Mouse (Mus musculus) layer of hippocampus, postnatal 36 days (tissue): Measurements from ENCODE around the gene Smco1. TPM values are rescaled to one million over a fixed set of nuclear protein-coding genes. Genes with fewer than 3 reads are reported as not detected.

Experiments
- DNase-seq, 2 experiments: peaks; one replicate each; pipeline ENCODE4 v3.0.0; 2022
- microRNA-seq, 2 experiments: library from miRNA; unstranded; fragments of <30 nt; microRNA quantifications; one replicate each; pipeline ENCODE4 v1.2.0; 2021
- total RNA-seq, 2 experiments: library from RNA; stranded (reverse); gene quantifications; 2 replicates each; pipeline ENCODE4 v1.2.3; 2021

Smco1 gene
- total RNA-seq, 2 experiments from 2014 or later = 0.28 TPM; not detected in 1

DNA sequence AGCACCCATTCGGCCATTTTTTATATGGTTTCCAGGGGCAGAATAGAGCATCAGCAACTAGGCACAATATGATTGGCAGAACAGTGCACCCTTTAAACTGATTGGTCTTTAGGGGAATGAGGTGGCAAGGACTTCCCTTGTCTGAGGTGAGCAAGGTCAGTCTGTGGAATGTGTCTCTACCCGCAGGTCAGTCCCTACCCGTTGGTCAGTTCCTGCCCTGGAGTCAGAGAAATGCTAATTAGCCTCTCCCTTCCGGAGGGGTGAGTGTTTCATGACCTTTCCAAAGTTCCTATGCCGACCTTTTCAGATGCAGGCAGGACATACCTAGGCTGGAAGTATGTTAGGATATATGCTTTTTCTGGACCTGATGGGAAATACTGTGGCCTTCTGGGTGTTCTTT, 41.1 kb downstream of the Smco1 start:
- no peak for DNase-seq

GRCm38 (mm10) chr16:32312859-32313258, 41.6 kb downstream of the Smco1 start:
- DNase-seq = no peak

- no peak for DNase-seq
These were observed 45.3 kb downstream of the Smco1 start for GRCm38 (mm10) chr16:32316601-32317000.

- DNase-seq = no peak
These were observed 52.7 kb downstream of the Smco1 start for GRCm38 (mm10) chr16:32323953-32324352.

Small RNA genes lying within 50 kb of the gene (microRNA-seq; reads per million reads assigned to microRNA genes)
- gene Mir1946a = 0 reads per million in 2 experiments

Other genes with a start within 250 kb of the Smco1 start
- gene Pak2, start 192.1 kb upstream of the Smco1 start, total RNA-seq = 10 to 100 TPM; 29.1 to 30.8 TPM
- 10 to 100 TPM; 26.7 to 28.0 TPM for gene Pigx, start 171.7 kb upstream of the Smco1 start, total RNA-seq
- 10 to 100 TPM; 63.0 to 63.9 TPM for gene Cep19, start 171.7 kb upstream of the Smco1 start, total RNA-seq
- 10 to 100 TPM in 1 of 2 experiments, 1 to 10 TPM in 1; 8.9 to 11.9 TPM for gene Nrros, start 105.9 kb upstream of the Smco1 start, total RNA-seq
- gene Bex6, start 91.6 kb upstream of the Smco1 start, total RNA-seq = not detected
- gene Fbxo45, start 24.3 kb upstream of the Smco1 start, total RNA-seq = 10 to 100 TPM; 48.4 to 50.1 TPM
- gene Wdr53, start 24.2 kb upstream of the Smco1 start, total RNA-seq = 10 to 100 TPM; 13.0 to 13.1 TPM
- 10 to 100 TPM; 24.5 to 26.2 TPM for gene Rnf168, start 6.0 kb downstream of the Smco1 start, total RNA-seq
- gene Ubxn7, start 60.8 kb downstream of the Smco1 start, total RNA-seq = 10 to 100 TPM; 46.9 to 50.7 TPM
- under 1 TPM in 1 of 2 experiments, not detected in 1; 0.27 TPM for gene Tm4sf19, start 129.0 kb downstream of the Smco1 start, total RNA-seq
- gene Tctex1d2, start 148.2 kb downstream of the Smco1 start, total RNA-seq = 10 to 100 TPM; 12.0 to 13.2 TPM
- gene Pcyt1a, start 159.5 kb downstream of the Smco1 start, total RNA-seq = 10 to 100 TPM; 35.0 to 38.6 TPM
- gene Slc51a, start 216.4 kb downstream of the Smco1 start, total RNA-seq = not detected
- gene Zdhhc19, start 224.8 kb downstream of the Smco1 start, total RNA-seq = not detected